Mouse (Mus musculus): ENCODE data around the gene Fis1.

Fis1 gene

GRCm38 (mm10) chr5:136967592-136967991 is 14.5 kb downstream of the Fis1 start:
- no peak for DNase-seq (ENCODE audit: low spot score in 2 of 2)

GRCm38 (mm10) chr5:136970703-136971102 is 17.6 kb downstream of the Fis1 start:
- DNase-seq (ENCODE audit: low spot score in 2 of 2): peak in 1 of 2 experiments; percentile 79

DNA sequence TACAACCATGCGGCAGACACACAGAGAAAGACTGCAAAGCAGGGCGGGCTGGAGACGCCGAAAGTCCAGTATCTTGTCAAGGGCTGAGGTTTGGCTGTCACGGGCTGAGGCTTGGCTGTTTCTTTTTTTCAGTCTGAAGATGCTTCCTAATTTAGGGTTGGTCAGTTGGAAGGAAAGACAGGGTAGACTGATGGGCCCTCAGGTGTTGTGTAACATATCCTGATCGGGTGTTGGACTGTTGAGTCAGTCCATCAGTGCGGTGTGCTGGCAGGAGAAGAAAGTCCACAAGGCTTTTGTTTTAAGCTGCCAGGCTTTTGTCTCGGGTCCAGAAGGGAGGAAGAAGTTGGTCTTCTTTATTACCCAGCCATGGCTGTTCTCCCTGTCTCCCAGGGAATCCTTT is 20.6 kb downstream of the Fis1 start:
- DNase-seq (ENCODE audit: low spot score in 2 of 2): no peak

- DNase-seq (ENCODE audit: low spot score in 2 of 2): no peak
Observed at GRCm38 (mm10) chr5:136977769-136978168, 24.7 kb downstream of the Fis1 start.

DNA sequence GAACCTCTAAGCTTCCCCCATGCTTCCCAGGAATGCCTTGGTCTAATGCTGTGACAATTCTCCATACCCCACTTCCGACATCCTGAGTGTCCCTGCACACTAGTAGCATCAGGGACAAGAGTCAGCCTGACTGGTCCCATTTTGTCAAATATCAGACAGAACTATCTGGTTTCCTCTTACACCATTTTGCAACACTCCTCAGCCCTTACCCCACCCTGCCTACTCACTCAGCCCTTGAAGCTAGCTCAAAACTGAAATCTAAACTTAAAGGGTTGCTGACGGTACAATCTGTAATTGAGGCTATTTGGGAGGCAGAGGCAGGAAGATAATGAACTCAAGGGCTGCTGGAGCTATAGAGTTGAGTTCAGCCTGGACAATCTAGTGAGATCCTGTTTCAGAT is 26.7 kb downstream of the Fis1 start:
- DNase-seq (ENCODE audit: low spot score in 2 of 2): no peak

DNA sequence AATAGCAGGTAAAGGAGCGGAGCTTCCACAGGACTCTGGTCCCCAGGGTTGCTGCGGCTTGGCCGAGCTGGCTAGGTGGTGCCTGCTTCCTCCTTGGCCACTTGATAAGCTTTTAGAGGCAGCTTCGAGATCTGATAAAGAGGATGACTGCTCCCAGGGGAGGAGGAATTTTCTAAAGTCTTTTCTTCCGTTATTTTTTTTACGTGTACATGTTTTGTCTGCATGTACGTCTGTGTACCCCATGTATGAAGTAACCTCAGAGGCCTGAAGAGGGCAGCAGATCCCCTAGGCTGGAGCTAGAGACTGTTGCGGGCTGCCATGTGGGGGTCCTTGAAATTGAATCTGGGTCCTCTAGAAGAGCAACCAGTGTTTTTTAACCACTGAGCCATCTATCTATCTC is 27.9 kb downstream of the Fis1 start:
- DNase-seq (ENCODE audit: low spot score in 2 of 2): no peak

DNA sequence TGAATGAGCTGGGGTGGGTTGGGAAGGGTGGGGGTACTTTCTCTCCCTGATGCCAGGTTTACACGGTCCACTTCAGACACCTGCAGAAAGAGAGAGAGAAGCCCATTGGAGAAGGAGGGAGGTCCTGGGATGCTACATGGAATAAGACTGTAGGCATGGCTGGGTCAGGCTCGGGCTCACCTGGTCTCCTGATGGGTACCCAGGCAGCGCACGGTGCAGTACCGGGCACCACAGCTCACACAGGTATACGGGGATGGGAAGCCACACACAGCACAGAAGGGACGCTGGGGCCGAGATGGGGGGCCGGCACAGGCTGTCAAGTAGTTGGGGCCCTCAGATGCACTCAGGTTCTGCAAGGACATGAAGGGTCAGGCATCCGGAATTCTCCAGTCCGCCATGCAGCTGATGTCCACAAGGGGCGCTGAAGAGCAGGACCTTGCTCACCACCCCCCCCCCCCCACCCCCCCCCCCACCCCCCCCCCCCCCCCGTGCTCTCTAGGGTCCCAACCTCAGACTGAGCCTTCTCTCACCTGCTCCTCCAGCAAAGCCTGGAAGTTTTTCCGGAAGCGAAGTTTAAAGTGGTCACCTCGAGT is 29.4 kb downstream of the Fis1 start:
- DNase-seq (ENCODE audit: low spot score in 2 of 2): peak in 1 of 2 experiments; percentile 54

GRCm38 (mm10) chr5:136984828-136985227 is 31.8 kb downstream of the Fis1 start:
- no peak for DNase-seq (ENCODE audit: low spot score in 2 of 2)

GRCm38 (mm10) chr5:136986695-136987137 is 33.6 kb downstream of the Fis1 start, which contains the start of gene Plod3:
Gene Plod3, plus strand, starts transcription at chr5:136987019.
- peak; percentile 95 to 96 for DNase-seq (ENCODE audit: low spot score in 2 of 2)

- DNase-seq (ENCODE audit: low spot score in 2 of 2): peak; percentile 44 to 68
Observed at GRCm38 (mm10) chr5:136987138-136987933, 34.3 kb downstream of the Fis1 start.

GRCm38 (mm10) chr5:136987934-136988271 is 34.8 kb downstream of the Fis1 start, which contains the start of gene Znhit1:
Gene Znhit1, minus strand, starts transcription at chr5:136988021.
- no peak for DNase-seq (ENCODE audit: low spot score in 2 of 2)

DNA sequence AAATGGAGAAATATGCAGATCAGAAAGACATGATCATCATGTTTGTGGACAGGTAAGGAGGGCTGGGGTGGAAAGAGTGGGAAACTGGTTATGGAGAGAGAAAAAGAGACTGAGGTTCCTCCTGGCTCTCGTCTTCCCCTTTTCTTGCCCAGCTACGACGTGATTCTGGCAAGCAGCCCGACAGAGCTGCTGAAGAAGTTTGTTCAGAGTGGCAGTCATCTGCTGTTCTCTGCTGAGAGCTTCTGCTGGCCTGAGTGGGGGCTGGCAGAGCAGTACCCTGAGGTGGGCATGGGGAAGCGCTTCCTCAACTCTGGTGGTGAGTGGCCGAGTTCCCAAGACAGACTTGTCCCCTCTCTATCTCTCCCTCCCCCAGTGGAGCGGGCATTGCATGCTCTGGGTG is 35.3 kb downstream of the Fis1 start:
- no peak for DNase-seq (ENCODE audit: low spot score in 2 of 2)

DNA sequence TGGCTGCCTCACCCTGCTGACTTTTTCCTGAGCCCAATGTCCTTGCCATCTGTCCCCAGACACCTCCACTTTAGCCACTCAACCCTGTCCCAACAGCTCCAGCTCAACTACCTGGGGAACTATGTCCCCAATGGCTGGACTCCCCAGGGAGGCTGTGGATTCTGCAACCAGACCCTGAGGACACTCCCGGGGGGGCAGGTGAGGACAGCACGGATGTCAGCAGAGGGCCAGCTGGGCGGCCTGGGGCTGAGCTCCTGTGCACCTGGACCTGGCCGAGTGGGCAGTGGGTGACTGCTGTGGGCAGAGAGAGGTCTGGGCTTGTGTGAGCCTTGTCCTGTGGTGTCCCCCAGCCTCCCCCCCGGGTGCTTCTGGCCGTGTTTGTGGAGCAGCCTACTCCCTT is 36.7 kb downstream of the Fis1 start:
- DNase-seq (ENCODE audit: low spot score in 2 of 2): no peak

- DNase-seq (ENCODE audit: low spot score in 2 of 2): no peak
Observed at GRCm38 (mm10) chr5:136999449-136999848, 46.4 kb downstream of the Fis1 start.

- no peak for DNase-seq (ENCODE audit: low spot score in 2 of 2)
Observed at GRCm38 (mm10) chr5:137000612-137001011, 47.5 kb downstream of the Fis1 start.

DNA sequence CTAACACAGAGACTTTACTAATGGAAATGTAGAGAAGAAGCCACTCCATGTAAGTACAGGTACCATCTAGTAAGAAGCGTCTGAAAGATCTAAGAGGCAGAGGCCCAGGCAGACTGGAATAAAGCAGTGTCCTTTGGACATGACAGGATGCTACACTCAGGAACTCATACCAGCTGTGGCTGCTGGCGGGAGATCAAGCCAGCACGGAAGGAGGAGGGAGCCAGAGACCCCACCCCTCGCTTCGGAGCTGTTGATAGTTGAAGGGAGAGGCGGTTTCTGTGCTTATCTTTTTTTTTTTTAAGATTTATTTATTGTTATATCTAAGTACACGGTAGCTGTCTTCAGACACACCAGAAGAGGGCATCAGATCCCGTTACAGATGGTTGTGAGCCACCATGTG is 54.2 kb downstream of the Fis1 start:
- no peak for DNase-seq (ENCODE audit: low spot score in 2 of 2)

DNA sequence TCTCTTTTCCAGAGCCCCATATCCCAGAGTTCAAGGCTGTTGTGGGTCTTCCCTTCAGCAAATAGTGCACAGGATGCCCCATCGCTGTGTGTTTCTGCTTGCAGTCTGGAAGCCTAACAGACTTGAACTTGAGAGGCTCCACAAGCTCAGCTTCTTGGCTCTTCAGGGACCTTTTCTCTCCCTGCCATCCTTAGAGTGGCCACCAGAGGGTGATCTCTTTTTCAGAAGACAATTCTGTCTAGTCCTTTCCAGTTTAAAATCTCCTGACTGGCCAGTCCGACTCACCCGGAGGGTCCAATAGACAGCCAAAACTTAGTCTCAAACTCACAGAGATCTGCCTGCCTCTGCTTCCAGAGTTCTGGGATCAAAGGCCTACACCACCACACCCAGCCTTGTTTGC is 56.9 kb downstream of the Fis1 start:
- DNase-seq (ENCODE audit: low spot score in 2 of 2): peak in 1 of 2 experiments; percentile 41

GRCm38 (mm10) chr5:137012401-137012950 is 59.4 kb downstream of the Fis1 start:
- DNase-seq (ENCODE audit: low spot score in 2 of 2): no peak
